Mouse (Mus musculus): ENCODE results near the gene Calm3. TPM values are rescaled to one million over a fixed set of nuclear protein-coding genes. Genes with fewer than 3 reads are reported as not detected.

Gene Calm3
- polyA plus RNA-seq, 1 experiment from 2014 or later: 197 TPM

DNA sequence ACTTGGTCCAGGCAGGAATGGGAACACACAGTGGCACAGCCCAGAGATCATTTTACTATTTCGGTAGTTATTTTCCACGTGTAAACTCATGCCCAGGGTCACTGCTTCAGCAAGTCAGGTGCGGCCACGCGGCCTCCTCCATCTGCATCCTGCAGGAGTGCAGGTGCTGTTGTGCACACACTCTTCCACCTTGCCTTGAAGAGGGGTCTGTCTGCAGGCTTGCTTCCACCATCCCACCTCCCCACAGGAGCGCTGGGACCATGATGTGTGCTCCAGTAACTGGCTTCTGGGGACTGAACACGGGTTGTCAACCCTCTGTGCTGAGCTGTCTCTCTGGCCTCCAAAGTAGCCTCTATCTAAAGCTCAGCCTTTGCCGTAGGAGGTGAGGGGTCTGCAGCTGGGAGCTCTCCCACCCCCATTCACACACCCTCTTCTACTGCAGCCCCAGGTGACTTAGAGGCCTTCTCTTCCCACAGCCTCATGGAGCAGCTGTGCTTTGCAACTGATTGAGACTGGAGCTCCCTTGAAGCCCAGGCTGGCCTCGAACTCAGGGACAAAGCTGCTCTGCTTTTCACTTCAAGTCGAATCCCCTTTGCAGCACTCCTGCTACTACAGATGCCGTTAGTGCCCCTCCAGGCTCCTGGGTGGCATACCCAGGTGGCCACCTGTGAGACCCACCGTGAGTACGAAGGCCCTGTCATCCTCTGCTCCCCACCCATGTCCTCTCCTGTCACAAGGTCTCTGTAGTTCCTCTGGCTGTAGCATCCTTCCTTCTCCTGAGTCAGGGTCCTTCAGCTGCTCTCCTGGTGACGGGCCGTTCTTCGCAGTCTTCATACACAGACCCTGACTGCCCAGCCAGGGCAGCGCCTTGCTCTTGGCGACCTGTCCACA, 9.2 kb downstream of the Calm3 start:
- Histone ChIP-seq H3K79me2 (ENCODE audit: inconsistent target) (peaks cover 14% of the 10 kb centered on the region), H3K4me3 (ENCODE audit: inconsistent target) (no peak overlapping the region), H3K36me3 (ENCODE audit: inconsistent target) (peaks cover 35% of the 10 kb centered on the region), H3K27ac (no peak overlapping the region)
- WGBS (ENCODE audit: missing documents): 90% methylated on average over 18 of the region's 18 CpGs

GRCm38 (mm10) chr7:16913806-16914452, 10.0 kb downstream of the Calm3 start:
- H3K4me3 ChIP-seq (ENCODE audit: inconsistent target): no peak overlapping the region
- peaks cover 30% of the 10 kb centered on the region for H3K36me3 ChIP-seq (ENCODE audit: inconsistent target)
- H3K79me2 ChIP-seq (ENCODE audit: inconsistent target): peaks cover 10% of the 10 kb centered on the region
- no peak overlapping the region for H3K27ac ChIP-seq
- WGBS (ENCODE audit: missing documents): 42% methylated on average over 10 of the region's 10 CpGs

DNA sequence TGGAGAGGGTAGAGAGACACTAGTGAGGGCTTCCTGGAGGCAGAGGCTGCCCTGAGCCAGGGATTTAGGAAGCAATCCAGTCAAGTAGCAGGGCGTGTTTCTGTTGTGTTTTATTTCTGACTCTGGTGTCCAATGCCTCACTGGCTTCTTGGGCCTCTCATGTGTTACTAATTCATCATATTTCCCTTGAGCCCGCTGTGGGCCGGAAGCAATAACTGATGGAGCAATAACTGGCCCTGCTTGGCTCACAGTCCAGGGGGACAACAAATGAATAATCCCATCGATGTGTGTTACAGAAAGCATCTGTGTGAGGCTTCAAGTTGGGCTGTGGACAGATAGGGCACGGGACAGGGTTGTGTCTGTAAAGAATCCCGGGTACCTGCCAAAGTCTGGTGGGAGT, 11.6 kb downstream of the Calm3 start:
- H3K4me3 ChIP-seq (ENCODE audit: inconsistent target): no peak overlapping the region
- H3K27ac ChIP-seq: no peak overlapping the region
- WGBS (ENCODE audit: missing documents): 66% methylated on average over 6 of the region's 6 CpGs
- H3K36me3 ChIP-seq (ENCODE audit: inconsistent target): peaks cover 20% of the 10 kb centered on the region
- peaks cover 19% of the 10 kb centered on the region for H3K79me2 ChIP-seq (ENCODE audit: inconsistent target)

DNA sequence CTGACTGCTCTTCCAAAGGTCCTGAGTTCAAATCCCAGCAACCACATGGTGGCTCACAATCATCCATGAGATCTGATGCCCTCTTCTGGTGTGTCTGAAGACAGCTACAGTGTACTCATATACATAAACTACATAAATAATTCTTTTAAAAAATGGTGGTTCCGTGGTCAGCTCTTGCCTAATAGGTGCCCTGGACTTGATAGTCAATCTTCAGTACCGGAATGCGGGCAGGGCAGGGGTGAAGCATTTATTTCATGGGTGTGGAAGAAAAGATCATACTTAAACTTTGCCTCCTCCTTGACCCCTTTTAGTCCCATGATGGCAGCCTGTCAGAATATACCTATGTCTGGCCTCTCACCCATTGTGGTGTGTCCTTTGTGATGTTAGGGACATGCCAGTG, 12.0 kb downstream of the Calm3 start:
- Histone ChIP-seq H3K79me2 (ENCODE audit: inconsistent target) (peaks cover 24% of the 10 kb centered on the region), H3K4me3 (ENCODE audit: inconsistent target) (no peak overlapping the region), H3K36me3 (ENCODE audit: inconsistent target) (peaks cover 16% of the 10 kb centered on the region), H3K27ac (no peak overlapping the region)
- WGBS (ENCODE audit: missing documents): 64% methylated on average over 3 of the region's 3 CpGs

DNA sequence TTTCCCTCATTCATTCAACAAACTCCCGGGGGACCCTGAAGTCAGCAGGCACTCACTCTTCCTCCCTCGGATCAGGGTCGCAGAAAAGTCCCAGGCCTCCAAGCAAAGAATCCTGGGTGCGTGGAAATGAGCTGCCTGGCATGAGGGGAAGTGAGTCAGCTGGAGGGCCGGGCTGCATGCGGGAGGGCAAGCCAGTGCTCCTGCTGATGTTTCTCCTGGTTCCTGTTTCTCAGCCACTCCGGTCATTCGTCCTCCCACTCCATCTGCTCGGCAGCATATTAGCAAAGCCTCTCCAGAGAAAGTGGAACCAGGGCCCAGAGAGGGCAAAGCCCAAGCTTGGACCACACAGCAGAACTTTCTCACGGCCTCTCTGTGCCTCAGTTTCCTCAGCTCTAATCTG, 14.0 kb downstream of the Calm3 start:
- peaks cover 3% of the 10 kb centered on the region; the same call in 1 of the 2 replicates for H3K36me3 ChIP-seq (ENCODE audit: inconsistent target)
- WGBS (ENCODE audit: missing documents): under 1% methylated on average over 10 of the region's 10 CpGs
- H3K79me2 ChIP-seq (ENCODE audit: inconsistent target): peaks cover 30% of the 10 kb centered on the region
- peak overlapping the region; percentile 20 for H3K4me3 ChIP-seq (ENCODE audit: inconsistent target)
- peak overlapping the region; percentile 78 for H3K27ac ChIP-seq

DNA sequence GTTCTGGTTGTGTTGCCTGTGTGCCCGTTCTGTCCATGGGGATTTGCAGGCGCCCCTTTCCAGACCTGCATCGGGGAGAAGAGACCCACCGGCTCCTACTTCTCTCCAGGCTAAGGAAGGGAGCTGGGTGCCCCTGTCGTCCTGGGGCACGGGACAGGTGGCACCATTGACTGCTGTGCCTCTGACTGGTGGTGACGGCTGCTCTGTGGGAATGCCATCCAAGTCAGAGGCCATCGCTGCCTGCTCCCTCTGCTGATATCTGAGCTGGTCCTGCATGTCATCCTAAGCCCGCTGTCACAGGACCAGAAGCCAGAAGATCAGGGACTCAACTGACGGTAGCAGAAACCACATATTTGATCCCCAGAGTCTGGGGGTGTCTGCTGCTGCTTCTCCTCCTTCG, 15.1 kb downstream of the Calm3 start:
- Histone ChIP-seq H3K79me2 (ENCODE audit: inconsistent target) (peaks cover 30% of the 10 kb centered on the region), H3K27ac (peak overlapping the region; percentile 78), H3K4me3 (ENCODE audit: inconsistent target) (peak overlapping the region; percentile 20), H3K36me3 (ENCODE audit: inconsistent target) (no peaks in the 10 kb centered on the region)
- 54% methylated on average over 11 of the region's 11 CpGs for WGBS (ENCODE audit: missing documents)

GRCm38 (mm10) chr7:16908367-16908766, 15.5 kb downstream of the Calm3 start:
- Histone ChIP-seq H3K79me2 (ENCODE audit: inconsistent target) (peaks cover 30% of the 10 kb centered on the region), H3K4me3 (ENCODE audit: inconsistent target) (peak overlapping the region; percentile 20), H3K27ac (peak overlapping the region; percentile 78), H3K36me3 (ENCODE audit: inconsistent target) (no peaks in the 10 kb centered on the region)
- WGBS (ENCODE audit: missing documents): 13% methylated on average over 11 of the region's 11 CpGs

- Histone ChIP-seq H3K36me3 (ENCODE audit: inconsistent target) (no peaks in the 10 kb centered on the region), H3K27ac (peak overlapping the region; percentile 78), H3K79me2 (ENCODE audit: inconsistent target) (peaks cover 30% of the 10 kb centered on the region), H3K4me3 (ENCODE audit: inconsistent target) (peak overlapping the region; percentile 20)
- 34% methylated on average over 7 of the region's 7 CpGs for WGBS (ENCODE audit: missing documents)
Measured at GRCm38 (mm10) chr7:16907842-16908241, 16.1 kb downstream of the Calm3 start.

DNA sequence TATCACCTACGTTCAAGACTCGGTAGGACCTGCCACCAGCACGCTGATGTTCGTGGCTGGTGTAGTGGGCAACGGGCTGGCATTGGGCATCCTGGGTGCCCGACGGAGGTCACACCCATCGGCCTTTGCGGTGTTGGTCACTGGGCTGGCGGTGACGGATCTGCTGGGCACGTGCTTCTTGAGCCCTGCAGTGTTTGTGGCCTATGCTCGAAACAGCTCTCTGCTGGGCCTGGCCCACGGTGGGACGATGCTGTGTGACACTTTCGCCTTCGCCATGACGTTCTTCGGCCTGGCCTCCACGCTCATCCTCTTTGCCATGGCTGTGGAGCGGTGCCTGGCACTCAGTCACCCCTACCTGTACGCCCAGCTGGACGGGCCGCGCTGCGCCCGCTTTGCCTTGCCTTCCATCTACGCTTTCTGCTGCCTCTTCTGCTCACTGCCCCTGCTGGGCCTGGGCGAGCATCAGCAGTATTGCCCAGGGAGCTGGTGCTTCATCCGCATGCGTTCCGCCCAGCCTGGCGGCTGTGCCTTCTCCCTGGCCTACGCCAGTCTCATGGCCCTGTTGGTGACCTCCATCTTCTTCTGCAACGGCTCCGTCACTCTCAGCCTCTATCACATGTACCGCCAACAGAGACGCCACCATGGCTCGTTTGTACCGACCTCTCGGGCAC, 16.9 kb downstream of the Calm3 start:
- Histone ChIP-seq H3K79me2 (ENCODE audit: inconsistent target) (peaks cover 30% of the 10 kb centered on the region), H3K27ac (peak overlapping the region; percentile 78), H3K36me3 (ENCODE audit: inconsistent target) (no peaks in the 10 kb centered on the region), H3K4me3 (ENCODE audit: inconsistent target) (peak overlapping the region; percentile 20; the same call in 1 of the 2 replicates)
- 90% methylated on average over 41 of the region's 41 CpGs for WGBS (ENCODE audit: missing documents)

DNA sequence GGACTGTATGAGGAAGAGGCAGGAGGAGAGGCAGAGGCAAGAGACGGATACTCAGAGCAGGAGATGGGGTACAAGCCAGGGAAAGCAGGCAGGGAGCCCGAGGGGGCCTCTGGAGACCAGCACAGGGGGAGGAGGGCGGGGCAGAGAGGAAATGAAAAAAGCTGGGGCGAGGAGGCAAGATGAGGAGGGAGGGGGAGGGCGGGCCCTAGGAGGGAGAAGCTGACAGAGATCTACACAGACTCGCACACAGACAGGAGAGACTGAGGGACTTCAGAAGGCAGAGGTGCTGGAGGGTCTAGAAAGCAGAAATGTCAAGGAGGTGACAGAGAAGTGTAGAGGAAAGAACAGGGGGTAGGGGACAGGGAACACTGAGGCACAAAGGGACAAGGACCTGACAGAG, 17.6 kb downstream of the Calm3 start, which contains the start of gene Ptgir:
Gene Ptgir, plus strand, starts transcription at position 210 of the 400 bp plus-strand sequence.
- 10% methylated on average over 5 of the region's 6 CpGs for WGBS (ENCODE audit: missing documents)
- Histone ChIP-seq H3K27ac (peak within 1 kb of the TSS; percentile 78), H3K36me3 (ENCODE audit: inconsistent target) (no peaks in the 10 kb centered on the region), H3K79me2 (ENCODE audit: inconsistent target) (peaks cover 30% of the 10 kb centered on the region), H3K4me3 (ENCODE audit: inconsistent target) (peak within 1 kb of the TSS; percentile 20; the same call in 1 of the 2 replicates)

GRCm38 (mm10) chr7:16905491-16906021, 18.4 kb downstream of the Calm3 start:
- H3K27ac ChIP-seq: peak overlapping the region; percentile 57
- H3K4me3 ChIP-seq (ENCODE audit: inconsistent target): no peak overlapping the region
- peaks cover 30% of the 10 kb centered on the region for H3K79me2 ChIP-seq (ENCODE audit: inconsistent target)
- WGBS (ENCODE audit: missing documents): 86% methylated on average over 9 of the region's 9 CpGs
- H3K36me3 ChIP-seq (ENCODE audit: inconsistent target): no peaks in the 10 kb centered on the region

GRCm38 (mm10) chr7:16904120-16904675, 19.7 kb downstream of the Calm3 start:
- WGBS (ENCODE audit: missing documents): 56% methylated on average over 9 of the region's 10 CpGs
- H3K79me2 ChIP-seq (ENCODE audit: inconsistent target): peaks cover 29% of the 10 kb centered on the region

GRCm38 (mm10) chr7:16903439-16903955, 20.4 kb downstream of the Calm3 start:
- peaks cover 22% of the 10 kb centered on the region for H3K79me2 ChIP-seq (ENCODE audit: inconsistent target)
- peak overlapping the region; percentile 22 for H3K27ac ChIP-seq
- no peak overlapping the region for H3K4me3 ChIP-seq (ENCODE audit: inconsistent target)
- H3K36me3 ChIP-seq (ENCODE audit: inconsistent target): no peaks in the 10 kb centered on the region
- 21% methylated on average over 2 of the region's 2 CpGs for WGBS (ENCODE audit: missing documents)

More at GRCm38 (mm10) chr7:16904120-16904675, 19.7 kb downstream of the Calm3 start:
- Histone ChIP-seq H3K27ac (peak overlapping the region; percentile 22; the same call in 1 of the 2 replicates), H3K36me3 (ENCODE audit: inconsistent target) (no peaks in the 10 kb centered on the region), H3K4me3 (ENCODE audit: inconsistent target) (no peak overlapping the region)

DNA sequence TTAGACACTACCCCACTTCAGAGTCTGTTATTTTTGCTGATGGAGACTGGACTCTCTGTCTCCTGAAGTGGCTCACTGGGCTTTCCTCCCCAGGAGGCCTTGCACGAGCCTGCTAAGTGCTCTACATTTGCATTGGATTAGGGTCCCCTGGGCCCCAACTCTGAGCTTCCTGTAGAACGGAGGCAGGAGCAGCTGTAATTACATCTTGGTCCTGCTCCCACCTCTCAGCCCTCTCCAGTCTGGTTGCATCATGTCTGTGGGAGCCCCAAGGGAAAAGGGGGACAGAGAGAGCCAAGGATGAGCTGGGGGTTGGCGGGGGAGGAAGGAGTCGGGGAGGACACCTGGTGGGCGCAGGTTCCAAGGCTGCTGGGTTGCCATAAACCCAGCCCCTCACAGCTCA, 23.4 kb downstream of the Calm3 start:
- H3K36me3 ChIP-seq (ENCODE audit: inconsistent target): no peaks in the 10 kb centered on the region
- no peak overlapping the region for H3K4me3 ChIP-seq (ENCODE audit: inconsistent target)
- 0 out of 2 replicates have a peak overlapping the region, but pooled peaks have one; percentile 25 for H3K27ac ChIP-seq
- H3K79me2 ChIP-seq (ENCODE audit: inconsistent target): no peaks in the 10 kb centered on the region
- WGBS (ENCODE audit: missing documents): 64% methylated on average over 5 of the region's 5 CpGs
